Mouse (Mus musculus) embryonic facial prominence, embryonic 11.5 days (tissue): Measurements from ENCODE around the gene Tbc1d1. TPM values are rescaled to one million over a fixed set of nuclear protein-coding genes. Genes with fewer than 3 reads are reported as not detected.

Source experiments
- ATAC-seq: fragments of 200-750 bp; cut with Nextera tagmentation; replicated peaks from 2 replicates; pipeline ENCODE4 v1.8.0; 2017; ENCODE audit warnings: low read depth; ENCODE audit not compliant: insufficient number of reproducible peaks, low FRiP score, low TSS enrichment
- DNase-seq: peaks from one replicate; pipeline ENCODE4 v3.0.0-alpha.2; 2015; ENCODE audit warnings: low spot score
- H3K27ac ChIP-seq: fragments of 300-500 bp; sonication (generic); replicated peaks from 2 replicates; pipeline ENCODE4 v1.5.1; 2014; ENCODE audit warnings: mild to moderate bottlenecking, low read depth, low read length, control low read depth
- H3K27me3 ChIP-seq: fragments of 300-500 bp; sonication (generic); 2 replicates; pipeline ENCODE4 v1.6.1; 2014; ENCODE audit warnings: mild to moderate bottlenecking, low read length, moderate library complexity, mixed read lengths; ENCODE audit not compliant: control insufficient read depth, insufficient read depth
- H3K36me3 ChIP-seq: fragments of 300-500 bp; sonication (generic); replicated peaks from 2 replicates; pipeline ENCODE4 v1.6.1; 2014; ENCODE audit warnings: low read depth, mild to moderate bottlenecking, low read length, moderate library complexity, mixed read lengths; ENCODE audit not compliant: control insufficient read depth, insufficient read depth
- H3K4me1 ChIP-seq: fragments of 300-500 bp; sonication (generic); 2 replicates; pipeline ENCODE4 v1.6.1; 2014; ENCODE audit warnings: low read length, mixed read lengths; ENCODE audit not compliant: control insufficient read depth, insufficient read depth
- H3K4me2 ChIP-seq: fragments of 300-500 bp; sonication (generic); 2 replicates; pipeline ENCODE4 v1.6.1; 2014; ENCODE audit warnings: low read depth, mild to moderate bottlenecking, control low read depth, low read length, moderate library complexity
- H3K4me3 ChIP-seq: fragments of 300-500 bp; sonication (generic); 2 replicates; pipeline ENCODE4 v1.5.1; 2014; ENCODE audit warnings: low read depth, low read length, control low read depth
- H3K9ac ChIP-seq: fragments of 300-500 bp; sonication (generic); replicated peaks from 2 replicates; pipeline ENCODE4 v1.6.1; 2014; ENCODE audit warnings: mild to moderate bottlenecking, control low read depth, low read length
- H3K9me3 ChIP-seq: fragments of 300-500 bp; sonication (generic); replicated peaks from 2 replicates; pipeline ENCODE4 v1.6.1; 2016; ENCODE audit warnings: mild to moderate bottlenecking, low read length, inconsistent platforms, mixed read lengths; ENCODE audit not compliant: control insufficient read depth
- WGBS: fragments of 180-500 bp; shearing (Covaris S2); extraction: QIAGEN DNeasy Blood & Tissue Kit; methylation state at CpG from one replicate; pipeline ENCODE4 v1.1.7; 2014; 5-methylcytosine and 5-hydroxymethylcytosine counted together
- polyA plus RNA-seq: library from polyadenylated mRNA; unstranded; fragments of >200 nt; fragmentation: Nextera tagmentation; extraction: Ambion mirVana; gene quantifications from 2 replicates; pipeline ENCODE4 v1.2.1, GENCODE M21; 2014

Gene Tbc1d1
- polyA plus RNA-seq, 1 experiment from 2014 or later: 30.4 TPM

GRCm38 (mm10) chr5:64373695-64374094, 217.6 kb downstream of the Tbc1d1 start:
- no peaks in the 10 kb centered on the region for H3K4me1 ChIP-seq
- H3K9ac ChIP-seq: no peak overlapping the region
- H3K27me3 ChIP-seq: no peaks in the 10 kb centered on the region
- no peaks in the 10 kb centered on the region for H3K36me3 ChIP-seq
- H3K4me2 ChIP-seq: no peak overlapping the region
- H3K9me3 ChIP-seq: no peaks in the 10 kb centered on the region
- WGBS: 83% methylated on average over 5 of the region's 5 CpGs
- DNase-seq (no peak), ATAC-seq (no peak)
- H3K4me3 ChIP-seq: no peak overlapping the region
- no peak overlapping the region for H3K27ac ChIP-seq

GRCm38 (mm10) chr5:64375851-64376250, 219.7 kb downstream of the Tbc1d1 start:
- H3K27ac ChIP-seq: no peak overlapping the region

GRCm38 (mm10) chr5:64376466-64376865, 220.4 kb downstream of the Tbc1d1 start:
- no peaks in the 10 kb centered on the region for H3K27me3 ChIP-seq
- DNase-seq (no peak), ATAC-seq (no peak)
- H3K4me2 ChIP-seq: no peak overlapping the region
- H3K27ac ChIP-seq: no peak overlapping the region
- no peaks in the 10 kb centered on the region for H3K36me3 ChIP-seq
- no peaks in the 10 kb centered on the region for H3K9me3 ChIP-seq
- WGBS: 74% methylated on average over 7 of the region's 7 CpGs
- H3K4me3 ChIP-seq: no peak overlapping the region
- H3K9ac ChIP-seq: no peak overlapping the region
- no peaks in the 10 kb centered on the region; the same call in 1 of the 2 replicates for H3K4me1 ChIP-seq

More at GRCm38 (mm10) chr5:64375851-64376250, 219.7 kb downstream of the Tbc1d1 start:
- Histone ChIP-seq H3K4me3 (no peak overlapping the region), H3K4me1 (no peaks in the 10 kb centered on the region; the same call in 1 of the 2 replicates), H3K36me3 (no peaks in the 10 kb centered on the region), H3K4me2 (no peak overlapping the region), H3K9me3 (no peaks in the 10 kb centered on the region), H3K27me3 (no peaks in the 10 kb centered on the region), H3K9ac (no peak overlapping the region)
- DNase-seq (no peak), ATAC-seq (no peak)
- WGBS: 65% methylated on average over 3 of the region's 3 CpGs

DNA sequence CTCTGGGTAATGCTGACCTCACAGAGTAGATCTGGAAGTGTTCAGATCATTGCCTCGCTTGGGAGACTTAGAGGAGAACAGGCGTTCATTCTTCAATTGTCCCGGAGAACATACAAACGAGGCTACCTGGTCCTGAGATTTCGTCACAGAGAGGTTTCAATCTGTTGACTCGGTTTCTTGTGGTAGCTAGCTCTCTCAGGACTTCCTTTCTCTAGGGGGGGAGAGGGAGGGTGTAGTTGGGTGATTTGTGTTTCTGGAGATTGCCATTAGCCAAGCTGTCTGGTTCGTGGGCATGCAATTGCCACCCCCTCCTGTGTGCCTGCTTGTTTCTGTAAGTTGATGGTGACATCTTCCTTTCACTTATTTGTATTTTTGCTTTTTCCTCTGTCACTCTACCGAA, 221.6 kb downstream of the Tbc1d1 start:
- ATAC-seq (no peak), DNase-seq (no peak)
- WGBS: 81% methylated on average over 8 of the region's 8 CpGs
- Histone ChIP-seq H3K9me3 (no peaks in the 10 kb centered on the region), H3K4me2 (no peak overlapping the region), H3K4me1 (no peaks in the 10 kb centered on the region; the same call in 1 of the 2 replicates), H3K9ac (no peak overlapping the region), H3K27me3 (no peaks in the 10 kb centered on the region), H3K27ac (no peak overlapping the region), H3K36me3 (no peaks in the 10 kb centered on the region), H3K4me3 (no peak overlapping the region)

DNA sequence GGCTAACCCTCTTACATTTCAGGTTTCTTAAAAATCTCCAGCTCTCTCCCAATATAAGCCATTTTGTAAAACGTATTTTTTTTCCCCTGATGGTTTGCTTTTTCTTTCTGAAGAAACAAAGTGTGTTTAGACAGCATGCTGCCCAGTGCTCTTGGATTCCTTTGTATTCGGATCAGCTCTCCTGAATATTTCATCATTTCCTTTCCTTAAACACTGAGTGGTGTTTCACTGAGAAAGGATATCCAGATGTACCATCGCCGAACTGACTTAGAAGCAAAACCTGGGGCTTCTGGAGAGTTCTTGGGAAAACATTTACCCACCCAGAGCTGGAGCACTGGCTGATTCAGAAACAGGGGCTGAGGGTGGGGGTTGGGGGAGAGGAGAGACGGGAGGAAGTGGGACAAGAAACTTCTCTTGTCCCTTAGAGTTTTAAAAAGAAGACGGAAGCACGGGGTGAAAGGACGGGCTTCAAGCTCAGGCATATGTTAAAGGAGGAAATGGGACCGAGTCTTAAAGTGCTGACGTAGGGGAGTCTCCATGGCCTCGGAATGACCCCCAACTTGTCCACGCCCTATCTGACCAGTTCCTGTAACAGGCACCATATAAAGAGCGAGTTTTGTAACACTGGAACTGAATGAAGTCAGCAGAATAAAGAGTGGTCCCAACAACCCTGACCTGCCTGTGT, 222.6 kb downstream of the Tbc1d1 start:
- 41% methylated on average over 13 of the region's 13 CpGs for WGBS
- 0 out of 2 replicates have a peak overlapping the region, but pooled peaks have one; percentile 43 for H3K27ac ChIP-seq
- no peak overlapping the region for H3K4me2 ChIP-seq
- H3K9me3 ChIP-seq: no peaks in the 10 kb centered on the region
- H3K36me3 ChIP-seq: no peaks in the 10 kb centered on the region
- ATAC-seq (no peak), DNase-seq (peak; percentile 31)
- H3K27me3 ChIP-seq: no peaks in the 10 kb centered on the region
- no peak overlapping the region for H3K4me3 ChIP-seq
- H3K4me1 ChIP-seq: no peaks in the 10 kb centered on the region; the same call in 1 of the 2 replicates
- no peak overlapping the region for H3K9ac ChIP-seq

DNA sequence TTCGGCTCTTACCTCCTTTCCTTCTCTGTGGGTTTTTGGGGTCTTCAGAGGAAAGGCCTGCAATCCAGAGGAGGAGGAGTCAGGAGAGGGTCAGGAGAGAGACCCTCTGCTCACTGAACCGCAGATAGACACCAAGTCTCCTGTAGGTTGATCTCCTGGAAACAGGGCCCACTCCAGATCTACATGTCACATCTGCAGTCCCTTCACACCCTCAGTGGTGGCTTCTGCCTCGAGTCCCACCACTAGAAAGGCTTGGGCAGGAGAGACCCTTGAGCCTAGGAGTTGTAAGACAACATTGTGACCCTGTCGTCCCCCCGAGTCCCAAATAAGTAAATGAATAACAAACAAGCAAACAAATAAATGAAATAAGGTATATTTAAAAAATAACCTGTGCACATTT, 223.7 kb downstream of the Tbc1d1 start:
- Histone ChIP-seq H3K4me1 (no peaks in the 10 kb centered on the region; the same call in 1 of the 2 replicates), H3K9ac (no peak overlapping the region), H3K36me3 (no peaks in the 10 kb centered on the region), H3K4me3 (no peak overlapping the region), H3K9me3 (no peaks in the 10 kb centered on the region), H3K4me2 (no peak overlapping the region), H3K27me3 (no peaks in the 10 kb centered on the region), H3K27ac (no peak overlapping the region)
- 81% methylated on average over 5 of the region's 5 CpGs for WGBS
- DNase-seq (no peak), ATAC-seq (no peak)

DNA sequence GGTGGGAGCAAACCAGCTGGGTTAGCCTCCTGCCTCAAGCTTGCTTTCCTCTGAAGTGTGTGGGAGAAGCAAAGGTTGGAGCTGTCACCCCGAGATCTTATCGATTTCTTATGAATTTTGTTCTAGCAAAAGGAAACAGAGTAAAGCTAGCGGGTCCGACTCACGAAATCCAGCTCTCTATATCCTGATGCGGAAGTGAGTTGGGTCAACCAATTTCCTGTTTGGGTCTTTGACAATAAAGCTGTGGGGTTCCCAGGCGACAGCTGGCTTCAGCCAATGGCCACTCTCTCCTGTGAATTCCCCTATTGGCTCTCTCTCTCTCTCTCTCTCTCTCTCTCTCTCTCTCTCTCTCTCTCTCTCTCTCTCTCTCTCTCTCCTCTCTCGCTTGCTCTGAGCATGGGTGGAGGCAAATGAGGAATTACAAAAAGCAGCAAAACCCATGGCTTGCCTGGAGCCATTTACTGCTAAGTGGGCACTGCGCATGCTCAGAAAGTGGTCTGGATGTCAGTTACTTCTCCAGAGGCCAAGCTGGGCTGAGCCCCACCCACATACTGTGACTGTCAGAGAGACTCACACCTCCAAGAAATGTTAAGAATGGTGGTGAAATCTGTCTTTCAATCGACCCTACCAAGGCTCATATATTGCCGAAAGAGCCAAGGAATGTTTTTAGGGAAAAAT, 224.7 kb downstream of the Tbc1d1 start:
- H3K36me3 ChIP-seq: no peaks in the 10 kb centered on the region
- ATAC-seq (no peak), DNase-seq (peak; percentile 41)
- no peaks in the 10 kb centered on the region for H3K9me3 ChIP-seq
- no peak overlapping the region for H3K27ac ChIP-seq
- 50% methylated on average over 11 of the region's 11 CpGs for WGBS
- H3K9ac ChIP-seq: no peak overlapping the region
- no peaks in the 10 kb centered on the region for H3K27me3 ChIP-seq
- no peak overlapping the region for H3K4me3 ChIP-seq
- H3K4me1 ChIP-seq: no peaks in the 10 kb centered on the region; the same call in 1 of the 2 replicates
- H3K4me2 ChIP-seq: no peak overlapping the region

GRCm38 (mm10) chr5:64381538-64381937, 225.4 kb downstream of the Tbc1d1 start:
- Histone ChIP-seq H3K27ac (no peak overlapping the region), H3K4me1 (no peaks in the 10 kb centered on the region; the same call in 1 of the 2 replicates)
- DNase-seq: no peak

More at GRCm38 (mm10) chr5:64381538-64381937, 225.4 kb downstream of the Tbc1d1 start:
- Histone ChIP-seq H3K36me3 (no peaks in the 10 kb centered on the region), H3K4me2 (no peak overlapping the region), H3K27me3 (no peaks in the 10 kb centered on the region), H3K9ac (no peak overlapping the region), H3K4me3 (no peak overlapping the region), H3K9me3 (no peaks in the 10 kb centered on the region)
- no peak for ATAC-seq
- WGBS: 35% methylated on average over 8 of the region's 8 CpGs
